Mouse (Mus musculus): Measurements from ENCODE around the gene Angptl2.

DNA sequence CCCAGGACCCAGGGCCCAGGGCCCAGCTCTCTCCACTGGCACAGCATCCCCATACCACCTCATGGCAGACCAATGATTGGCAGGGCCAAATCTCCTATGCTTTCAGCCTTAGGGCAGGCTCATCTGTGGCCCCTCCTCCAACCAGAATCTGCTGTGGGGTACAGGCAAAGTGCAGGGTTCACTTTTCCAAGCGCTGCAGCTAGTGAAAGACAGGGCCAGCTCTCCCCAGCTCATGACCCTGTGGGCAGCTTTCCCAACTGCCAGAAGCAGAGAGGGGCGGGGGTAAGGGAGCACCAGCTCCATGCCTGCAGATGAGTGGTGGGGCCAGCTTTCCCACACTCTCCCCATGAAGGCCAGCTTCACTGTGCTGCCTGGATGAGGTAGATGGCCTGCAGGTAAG, 5.0 kb upstream of the Angptl2 start:
- TF ChIP-seq CTCF (conservative IDR thresholded peaks at IDR 0.05; ENCODE audit: low read length) (no peak), NANOG (IDR thresholded peaks at IDR 0.05; ENCODE audit: borderline replicate concordance, low read length) (no peak), POU5F1 (IDR thresholded peaks at IDR 0.05; ENCODE audit: borderline replicate concordance, low read length) (no peak)

Measured in E14TG2a.4 (cell line).